Mouse (Mus musculus) myocyte (in vitro differentiated cells): ENCODE data around the gene Cnmd.

Source experiments
- CEBPB ChIP-seq: IDR thresholded peaks from 2 replicates; pipeline ENCODE4 v1.6.1; 2011; ENCODE audit warnings: mild to moderate bottlenecking, moderate library complexity; ENCODE audit not compliant: poor library complexity, insufficient read depth, severe bottlenecking
- MAX ChIP-seq: IDR thresholded peaks from one replicate; pipeline ENCODE4 v1.6.1; 2011; ENCODE audit warnings: low read depth, mild to moderate bottlenecking, control low read depth
- POLR2A ChIP-seq: IDR thresholded peaks from one replicate; pipeline ENCODE4 v1.6.1; 2011; ENCODE audit warnings: low read depth, mild to moderate bottlenecking, control low read depth, moderate library complexity; ENCODE audit not compliant: insufficient read length
- POLR2AphosphoS2 ChIP-seq: IDR thresholded peaks from one replicate; pipeline ENCODE4 v1.6.1; 2011; ENCODE audit warnings: low read depth, control low read depth; ENCODE audit not compliant: insufficient read length
- REST ChIP-seq: IDR thresholded peaks from one replicate; pipeline ENCODE4 v1.6.1; 2011; ENCODE audit warnings: mild to moderate bottlenecking, control low read depth, moderate library complexity; ENCODE audit not compliant: insufficient read depth, insufficient read length
- TCF12 ChIP-seq: IDR thresholded peaks from one replicate; pipeline ENCODE4 v1.6.1; 2011; ENCODE audit warnings: mild to moderate bottlenecking, control low read depth; ENCODE audit not compliant: poor library complexity, insufficient read depth, severe bottlenecking
- TCF3 ChIP-seq: IDR thresholded peaks from one replicate; pipeline ENCODE4 v1.6.1; 2011; ENCODE audit warnings: low read depth, control low read depth; ENCODE audit not compliant: insufficient read length
- USF1 ChIP-seq: IDR thresholded peaks from one replicate; pipeline ENCODE4 v1.6.1; 2011; ENCODE audit warnings: low read depth, mild to moderate bottlenecking, control low read depth, moderate library complexity

GRCm38 (mm10) chr14:79672567-79672966 lies 10.6 kb upstream of the Cnmd start:
- TF ChIP-seq POLR2A = no peak
- TF ChIP-seq REST = no peak
- no peak for TF ChIP-seq TCF12
- TF ChIP-seq USF1 = no peak
- no peak for TF ChIP-seq MAX
- no peak for TF ChIP-seq POLR2AphosphoS2
- no peak for TF ChIP-seq CEBPB
- no peak for TF ChIP-seq TCF3
